Mouse (Mus musculus): ENCODE measurements around the gene Ndufb11. TPM values are rescaled to one million over a fixed set of nuclear protein-coding genes. Genes with fewer than 3 reads are reported as not detected.

Ndufb11 gene
- polyA plus RNA-seq, 1 experiment from 2014 or later = 238 TPM

GRCm38 (mm10) chrX:20573927-20574326, 43.5 kb downstream of the Ndufb11 start:
- 81% methylated on average over 4 of the region's 4 CpGs for WGBS
- peaks cover 12% of the 10 kb centered on the region for H3K4me1 ChIP-seq
- H3K9me3 ChIP-seq = no peaks in the 10 kb centered on the region
- H3K4me3 ChIP-seq = no peak overlapping the region
- H3K36me3 ChIP-seq = no peaks in the 10 kb centered on the region
- no peak for DNase-seq (ENCODE audit: low spot score)
- H3K27ac ChIP-seq = no peak overlapping the region
- no peaks in the 10 kb centered on the region for H3K27me3 ChIP-seq (ENCODE audit: insufficient read depth, poor library complexity, severe bottlenecking)

- no peak overlapping the region for H3K27ac ChIP-seq
- no peak overlapping the region for H3K4me3 ChIP-seq
These were observed 44.7 kb downstream of the Ndufb11 start for GRCm38 (mm10) chrX:20572683-20573082.

GRCm38 (mm10) chrX:20571024-20571423, 46.4 kb downstream of the Ndufb11 start:
- no peaks in the 10 kb centered on the region for H3K36me3 ChIP-seq
- H3K27ac ChIP-seq = peak overlapping the region; percentile 70; the same call in 1 of the 2 replicates
- no peaks in the 10 kb centered on the region for H3K27me3 ChIP-seq (ENCODE audit: insufficient read depth, poor library complexity, severe bottlenecking)
- 37% methylated on average over 2 of the region's 2 CpGs for WGBS
- peaks cover 12% of the 10 kb centered on the region for H3K4me1 ChIP-seq
- no peaks in the 10 kb centered on the region for H3K9me3 ChIP-seq
- no peak overlapping the region for H3K4me3 ChIP-seq
- DNase-seq (ENCODE audit: low spot score) = peak; percentile 87

More at GRCm38 (mm10) chrX:20572683-20573082, 44.7 kb downstream of the Ndufb11 start:
- WGBS = 64% methylated on average over 9 of the region's 9 CpGs
- Histone ChIP-seq H3K36me3 (no peaks in the 10 kb centered on the region), H3K27me3 (ENCODE audit: insufficient read depth, poor library complexity, severe bottlenecking) (no peaks in the 10 kb centered on the region), H3K4me1 (peaks cover 12% of the 10 kb centered on the region), H3K9me3 (no peaks in the 10 kb centered on the region)
- no peak for DNase-seq (ENCODE audit: low spot score)

Other genes with a start within 250 kb of the Ndufb11 start
- gene Jade3, start 191.9 kb downstream of the Ndufb11 start, polyA plus RNA-seq (2016; fragmentation: Nextera tagmentation; extraction: Ambion mirVana) = 8.5 and 10.9 TPM in 2 replicates
- gene Rgn, start 67.8 kb downstream of the Ndufb11 start, polyA plus RNA-seq (2016; fragmentation: Nextera tagmentation; extraction: Ambion mirVana) = 0.78 and 2.6 TPM in 2 replicates
- 57.6 and 68.5 TPM in 2 replicates for gene Rbm10, start 116 bp downstream of the Ndufb11 start, polyA plus RNA-seq (2016; fragmentation: Nextera tagmentation; extraction: Ambion mirVana)
- gene Uba1, start 40.7 kb upstream of the Ndufb11 start, polyA plus RNA-seq (2016; fragmentation: Nextera tagmentation; extraction: Ambion mirVana) = 202 and 218 TPM in 2 replicates
- 121 and 130 TPM in 2 replicates for gene Cdk16, start 70.3 kb upstream of the Ndufb11 start, polyA plus RNA-seq (2016; fragmentation: Nextera tagmentation; extraction: Ambion mirVana)
- 51.2 and 56.8 TPM in 2 replicates for gene Usp11, start 86.3 kb upstream of the Ndufb11 start, polyA plus RNA-seq (2016; fragmentation: Nextera tagmentation; extraction: Ambion mirVana)
- 117 and 128 TPM in 2 replicates for gene Araf, start 180.2 kb upstream of the Ndufb11 start, polyA plus RNA-seq (2016; fragmentation: Nextera tagmentation; extraction: Ambion mirVana)

Data from heart, embryonic 10.5 days (tissue).